Mouse (Mus musculus): ENCODE measurements around the gene Herc6.

The Herc6 gene

DNA sequence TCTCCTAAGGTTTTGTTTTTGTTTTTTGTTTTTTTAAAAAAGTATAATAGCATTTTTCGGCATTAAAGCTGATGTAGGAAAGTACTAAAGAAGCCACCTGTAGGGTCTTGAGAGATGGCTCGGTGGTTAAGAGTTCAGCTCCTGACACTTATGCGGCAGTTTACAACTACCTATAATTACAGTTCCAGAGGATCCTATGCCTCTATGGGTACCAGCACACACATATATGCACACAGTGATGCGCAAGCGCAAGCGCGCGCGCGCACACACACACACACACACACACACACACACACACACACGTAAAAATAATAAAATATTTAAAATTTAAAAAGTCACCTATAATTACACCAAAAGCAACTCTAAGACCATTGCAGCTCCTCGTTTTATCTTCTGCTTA, 795 bp downstream of the Herc6 start:
- no peak for DNase-seq

DNA sequence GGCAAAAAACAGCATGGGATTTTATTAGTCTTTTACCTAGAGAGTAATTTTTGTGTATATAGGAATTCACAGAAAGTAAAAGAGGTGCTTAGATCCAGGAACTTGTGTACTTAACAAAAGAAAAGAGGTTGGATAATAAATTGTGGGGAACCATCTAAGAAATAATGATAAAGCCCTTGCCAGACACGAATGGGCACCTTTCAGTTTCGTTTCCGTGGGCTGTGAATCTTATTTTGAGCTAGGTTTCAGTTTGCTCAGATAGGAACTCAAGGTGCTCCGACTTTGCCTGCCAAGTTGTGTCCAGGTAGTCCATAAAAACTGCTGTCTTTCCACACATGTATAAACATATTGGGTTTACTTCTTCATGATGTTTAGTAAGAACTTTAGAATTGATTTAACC, 1.6 kb downstream of the Herc6 start:
- DNase-seq: no peak

DNA sequence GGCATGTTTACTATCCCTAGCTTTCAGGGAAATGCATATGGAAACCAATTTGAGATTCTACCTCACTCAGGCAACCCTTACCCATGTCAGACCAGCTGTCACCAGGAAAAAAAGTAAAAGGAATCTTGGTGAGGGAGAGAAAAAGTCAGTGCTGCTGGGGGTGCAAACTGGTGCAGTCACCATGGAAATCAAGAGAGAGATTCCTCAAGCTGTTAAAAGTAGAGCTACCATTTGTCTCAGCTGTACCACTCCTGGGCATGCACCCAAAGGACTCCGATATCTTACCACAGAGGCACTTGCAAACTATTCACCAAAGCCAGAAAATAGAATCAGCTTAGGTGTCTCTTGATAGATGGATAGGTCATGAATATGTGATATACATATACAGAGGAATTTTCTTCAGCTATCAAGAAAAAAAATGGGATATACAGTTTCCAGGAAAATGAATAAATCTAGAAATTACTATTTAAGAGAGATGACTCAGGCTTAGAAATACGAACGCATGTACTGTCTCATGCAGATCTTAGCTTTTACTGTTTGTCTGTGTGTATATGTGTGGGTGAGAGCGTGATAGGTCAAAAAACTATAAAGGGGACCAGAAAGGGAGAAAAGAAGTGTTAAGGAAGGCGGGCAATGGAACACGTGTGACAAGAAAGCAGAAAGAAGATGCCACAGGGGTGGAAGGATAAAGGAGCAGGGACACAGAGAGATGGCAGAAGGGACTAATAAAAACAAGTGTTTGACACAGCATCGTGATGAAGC, 24.9 kb downstream of the Herc6 start:
- DNase-seq: no peak

DNA sequence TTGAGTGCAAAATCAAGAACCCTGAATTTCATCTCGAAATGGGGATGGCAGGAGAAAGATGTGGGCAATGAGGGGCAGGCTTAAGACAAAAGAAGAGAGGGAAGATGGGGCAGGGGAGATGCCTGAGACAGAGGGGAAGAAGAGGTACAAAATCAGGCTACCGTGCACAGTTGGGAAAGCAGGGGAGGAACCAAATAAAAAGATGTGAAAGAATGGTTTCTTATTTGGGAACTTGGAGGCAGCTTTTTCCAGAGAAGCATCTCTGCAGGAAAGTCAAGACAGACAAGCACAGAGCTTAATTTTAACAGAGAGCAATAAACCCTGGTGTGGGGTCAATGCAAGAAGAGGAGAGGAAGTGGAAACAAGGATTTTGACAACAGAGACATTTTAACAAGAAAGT, 27.2 kb downstream of the Herc6 start:
- DNase-seq: no peak

DNA sequence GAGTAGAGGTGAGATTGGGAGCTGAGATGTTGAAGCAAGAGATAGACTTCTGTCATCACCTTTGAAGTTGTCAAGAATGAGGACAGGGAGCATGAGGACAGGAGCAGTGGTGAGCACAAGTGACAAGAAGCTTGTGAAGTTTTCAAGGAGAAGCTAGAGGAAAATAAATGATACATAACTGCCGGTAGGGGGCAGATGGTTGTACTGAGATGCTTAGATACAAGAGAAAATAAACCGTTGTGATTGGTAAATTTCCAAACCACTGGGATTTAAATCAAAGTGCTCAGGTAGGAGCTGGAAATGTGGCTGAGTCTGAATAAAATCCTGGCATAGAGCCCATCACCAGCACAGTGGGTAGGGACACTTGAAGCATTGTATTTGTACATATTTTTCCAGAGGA, 28.8 kb downstream of the Herc6 start:
- no peak for DNase-seq

DNA sequence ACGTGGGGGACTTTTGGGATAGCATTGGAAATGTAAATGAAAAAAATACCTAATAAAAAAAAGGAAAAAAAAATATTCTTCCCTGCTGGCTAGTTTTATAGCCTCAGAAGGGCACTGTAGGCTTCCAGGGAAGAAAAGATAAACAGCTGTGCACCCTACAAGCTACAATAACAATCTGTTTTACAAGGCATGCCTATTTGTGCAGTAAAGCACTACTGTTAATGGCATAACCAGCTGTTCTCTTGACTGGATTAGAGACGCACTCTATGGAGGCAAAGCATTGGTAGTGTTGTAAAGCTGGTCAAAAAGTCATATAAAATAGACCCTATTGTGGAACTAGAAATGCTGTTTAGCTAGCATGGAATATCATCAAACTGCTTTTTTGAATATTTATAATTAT, 35.0 kb downstream of the Herc6 start:
- DNase-seq: no peak

DNA sequence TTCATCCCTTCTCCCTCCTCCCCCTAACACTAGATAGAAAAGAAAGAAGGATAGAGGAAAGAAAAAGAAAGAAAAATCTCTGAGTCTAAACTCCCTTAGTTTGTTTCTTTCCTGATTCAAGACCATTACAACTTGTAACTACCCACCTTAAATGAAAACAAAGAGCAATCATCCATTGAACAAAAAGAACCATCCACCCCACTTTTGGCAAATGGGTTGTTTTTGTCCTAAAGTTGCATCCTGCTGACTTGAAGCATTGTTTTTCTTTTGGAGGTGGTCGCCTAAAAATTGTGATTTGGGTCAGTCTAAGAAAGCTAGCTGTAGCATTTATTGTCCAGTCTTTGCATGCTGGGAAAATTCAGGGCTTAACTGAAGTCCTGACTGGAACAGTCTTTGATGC, 58.7 kb downstream of the Herc6 start:
- DNase-seq: no peak

DNA sequence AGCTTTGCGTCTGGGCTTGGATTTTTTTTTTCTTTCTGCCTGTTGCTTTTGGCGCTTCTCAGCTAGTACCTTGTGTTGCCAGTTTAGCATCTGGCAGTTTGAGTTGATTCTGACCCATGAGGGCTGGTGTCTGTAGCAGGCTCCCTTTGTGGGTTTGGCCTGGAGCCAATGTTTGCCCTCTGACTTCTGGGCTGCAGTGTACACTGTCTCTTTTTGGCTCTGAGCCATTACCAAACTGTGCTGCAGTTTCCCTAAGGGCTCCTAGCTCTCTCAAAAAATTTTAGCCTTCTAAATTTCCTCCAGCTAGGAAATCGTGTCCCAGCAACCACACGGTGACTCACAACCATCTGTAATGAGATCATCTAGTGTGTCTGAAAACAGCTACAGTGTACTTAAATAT, 61.0 kb downstream of the Herc6 start:
- DNase-seq: peak; percentile 6

DNA sequence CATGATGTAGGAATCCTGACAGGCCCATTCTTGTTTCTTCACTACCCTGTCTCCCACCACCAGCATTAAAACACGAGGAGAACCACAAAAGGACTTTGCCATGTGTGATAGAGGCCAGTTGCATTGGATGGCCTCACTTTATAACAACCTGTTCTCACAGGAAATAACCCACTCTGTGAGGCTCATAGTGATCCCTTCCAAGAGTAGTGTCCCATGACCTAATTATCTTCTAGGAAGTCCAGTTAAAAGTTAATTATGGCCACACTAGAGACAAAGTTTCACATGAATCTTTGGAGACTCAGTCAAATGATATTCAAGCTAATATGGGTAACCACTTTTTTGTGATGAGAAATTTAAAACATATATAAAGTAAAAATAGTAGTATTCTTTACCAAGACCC, 66.5 kb downstream of the Herc6 start:
- DNase-seq: no peak

DNA sequence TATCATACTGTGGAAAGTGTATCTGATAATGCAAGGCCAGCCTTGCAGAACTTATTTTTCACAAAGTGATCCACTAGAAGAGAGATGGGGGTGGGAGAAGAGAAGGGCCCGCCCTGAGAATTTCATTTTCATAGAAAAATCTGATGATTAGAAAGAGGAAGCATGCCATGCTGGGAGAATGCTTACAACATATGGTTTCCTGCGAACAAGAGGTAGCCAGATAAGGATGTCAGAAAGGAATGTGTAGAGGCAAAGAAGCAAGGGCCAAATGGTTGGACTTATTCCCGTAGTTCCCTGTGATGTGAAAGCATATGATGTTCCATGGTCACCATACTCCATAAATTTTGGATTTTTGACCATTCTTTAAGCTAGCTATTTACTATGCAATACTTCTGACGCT, 80.5 kb downstream of the Herc6 start:
- DNase-seq: no peak

DNA sequence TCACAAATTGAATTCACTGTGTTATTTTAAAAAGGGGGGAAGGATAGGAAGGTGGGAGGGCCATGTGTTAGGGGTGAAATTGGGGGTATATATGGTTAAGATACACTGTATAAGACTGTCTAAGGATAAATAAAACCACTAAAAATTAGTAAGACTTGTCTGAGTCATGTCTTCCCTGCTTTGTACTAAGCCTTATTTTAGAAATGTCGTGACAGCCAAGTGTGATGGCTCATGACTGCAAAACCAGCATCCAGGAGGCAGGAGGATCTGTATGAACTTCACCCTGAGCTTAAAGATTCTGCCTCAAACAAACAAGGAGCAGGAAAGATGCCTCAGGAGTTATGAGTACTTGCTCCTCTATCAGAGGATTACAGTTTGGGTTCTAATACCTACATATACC, 103.4 kb downstream of the Herc6 start:
- DNase-seq: no peak

DNA sequence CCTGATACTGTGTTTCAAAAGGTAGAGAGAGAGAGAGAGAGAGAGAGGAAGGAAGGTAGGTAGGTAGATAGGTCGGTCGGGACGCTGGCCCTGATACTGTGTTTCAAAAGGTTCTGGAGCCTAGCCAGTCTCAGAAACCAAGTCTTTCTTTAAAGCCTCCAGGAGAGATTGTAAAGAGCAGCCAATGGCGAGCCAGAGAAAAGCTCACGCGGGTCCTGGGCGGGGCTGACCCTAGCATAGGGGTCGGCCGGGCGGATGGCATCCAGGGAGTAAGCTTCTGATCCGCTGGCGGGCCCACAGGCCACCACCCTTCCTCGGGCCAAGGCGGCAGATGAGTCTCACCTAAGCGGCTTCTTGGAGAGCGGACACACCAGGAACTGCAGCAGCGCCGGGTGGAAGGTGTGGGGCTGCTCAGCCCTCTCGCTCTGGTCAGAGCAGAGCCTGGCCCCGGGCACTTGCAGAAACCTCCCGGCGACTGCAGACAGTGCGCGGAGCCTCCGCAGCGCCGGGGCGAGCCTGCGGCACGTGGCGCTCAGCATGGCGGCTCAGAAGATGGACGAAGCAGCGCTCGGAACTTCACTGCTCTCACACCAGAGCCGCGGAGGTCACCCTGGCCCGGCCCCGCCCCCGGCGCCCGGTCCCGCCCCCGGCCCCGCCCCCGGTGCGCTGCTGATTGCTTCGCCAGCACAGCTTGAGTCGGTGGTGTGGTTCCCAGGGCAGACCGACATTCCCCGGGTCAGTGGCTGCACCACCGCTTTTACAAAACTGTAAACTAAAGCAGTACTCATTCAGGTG, 110.9 kb downstream of the Herc6 start, which contains the start of gene Pyurf:
TSS of gene Pyurf (minus strand) at position 612 of the 795 bp plus-strand sequence.
- DNase-seq: peak; percentile 83

DNA sequence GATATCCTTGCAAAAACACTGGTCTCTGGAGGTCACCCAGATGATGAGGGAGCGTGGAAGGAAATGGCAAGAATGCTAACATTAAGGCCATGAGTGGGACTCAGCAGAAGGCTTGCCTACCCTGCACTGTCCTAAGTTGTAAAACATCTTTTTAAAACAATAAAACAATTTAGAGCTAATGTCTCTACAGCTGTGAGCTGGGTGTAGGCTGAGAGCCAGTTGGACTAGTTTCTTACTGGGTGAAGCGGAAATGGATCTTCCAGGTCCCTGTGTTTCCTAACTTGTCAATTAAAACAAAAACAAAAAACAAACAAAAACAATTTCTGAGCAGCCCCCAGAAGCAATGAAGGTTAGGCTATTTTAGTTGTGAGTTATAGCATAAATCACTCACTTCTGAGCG, 112.3 kb downstream of the Herc6 start:
- DNase-seq: no peak

DNA sequence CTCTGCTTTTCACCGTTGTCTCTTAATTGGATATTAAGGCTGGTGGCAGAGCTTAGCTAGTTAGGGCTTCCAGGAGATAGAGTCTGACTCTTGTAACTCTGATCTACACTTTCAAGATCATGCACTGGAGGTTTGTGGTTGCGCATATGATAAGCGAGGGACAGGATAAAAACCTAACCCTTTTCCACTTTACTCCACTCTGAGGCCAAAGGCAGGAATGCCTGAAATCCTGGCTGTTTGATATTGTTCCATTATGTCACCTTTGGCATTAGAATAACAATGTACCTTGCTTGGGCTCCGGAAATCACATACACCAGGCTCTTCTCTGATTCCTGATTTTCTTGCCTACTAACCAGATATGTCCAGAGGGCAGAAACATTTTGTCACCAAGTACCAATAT, 120.9 kb downstream of the Herc6 start:
- no peak for DNase-seq

DNA sequence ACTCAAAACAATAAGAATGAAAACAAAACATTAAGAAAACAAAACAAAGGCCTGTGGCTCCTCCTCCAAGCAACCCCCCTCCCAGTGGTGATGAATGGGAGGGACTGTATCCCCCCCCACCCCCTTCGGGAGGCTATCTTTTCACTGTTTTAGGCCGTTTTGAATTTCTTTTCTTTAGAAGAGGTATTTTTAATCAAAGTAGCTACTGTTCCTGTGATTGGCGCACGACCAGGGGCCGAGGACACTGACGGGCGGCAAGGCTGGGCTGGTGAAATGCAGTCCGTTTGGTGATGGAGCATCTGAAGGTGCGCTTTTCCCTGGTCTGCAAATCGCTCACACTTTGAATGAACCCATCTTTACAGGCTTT, 121.6 kb downstream of the Herc6 start, which contains the start of gene Lancl2:
TSS of gene Lancl2 (plus strand) at position 165 of the 367 bp plus-strand sequence.
- peak; percentile 64 for DNase-seq

DNA sequence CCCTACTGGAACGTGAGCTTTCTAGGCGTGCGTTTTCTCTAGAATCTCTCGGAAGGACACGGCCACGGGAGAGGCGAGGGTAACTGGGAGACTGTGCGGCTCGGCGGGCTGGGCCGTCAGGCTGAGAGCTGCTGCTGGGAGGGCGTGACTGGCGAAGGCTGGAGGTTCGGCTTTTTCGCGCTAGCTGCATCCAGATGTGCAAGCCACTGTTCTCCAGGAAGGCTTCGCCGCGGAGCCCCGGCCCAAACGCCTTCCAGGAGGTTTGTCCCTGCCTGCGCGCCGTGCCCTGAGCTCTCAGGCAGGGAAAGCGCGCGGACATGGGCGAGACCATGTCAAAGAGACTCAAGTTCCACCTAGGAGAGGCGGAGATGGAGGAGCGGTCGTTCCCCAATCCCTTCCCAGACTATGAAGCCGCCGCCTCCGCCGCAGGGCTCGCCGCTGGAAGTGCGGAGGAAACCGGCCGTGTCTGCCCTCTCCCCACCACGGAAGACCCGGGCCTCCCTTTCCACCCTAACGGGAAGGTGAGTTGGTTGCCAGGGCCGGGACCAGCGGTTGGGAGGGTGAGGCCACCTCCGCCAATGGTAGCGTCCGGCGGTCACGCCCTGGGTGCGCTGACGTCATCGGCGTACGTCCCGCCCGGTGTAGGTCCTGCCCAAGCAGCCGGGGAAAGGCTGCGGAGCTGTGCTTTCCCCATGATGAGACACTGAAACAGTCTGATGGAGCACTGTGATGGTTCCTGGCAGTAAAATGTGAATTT, 122.1 kb downstream of the Herc6 start:
- DNase-seq: peak; percentile 98

DNA sequence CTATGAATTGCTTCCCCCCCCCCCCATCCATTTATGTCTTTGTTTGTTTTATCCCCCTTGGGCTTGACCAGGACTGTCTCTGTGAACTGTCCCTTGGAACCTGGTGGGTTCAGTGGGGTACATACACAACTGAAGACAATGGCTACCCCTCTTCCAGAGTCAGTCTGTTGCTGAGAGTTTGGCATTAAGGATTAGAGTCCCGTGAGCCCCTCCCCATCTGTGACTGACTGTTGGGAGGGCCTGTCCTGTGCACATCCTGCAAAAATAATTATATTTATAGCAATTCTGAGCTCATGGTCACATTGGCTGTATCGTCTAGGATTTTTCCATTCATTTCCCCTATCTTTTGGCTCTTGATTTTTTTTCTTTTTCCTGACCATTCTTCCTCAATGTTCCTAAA, 122.9 kb downstream of the Herc6 start:
- no peak for DNase-seq

DNA sequence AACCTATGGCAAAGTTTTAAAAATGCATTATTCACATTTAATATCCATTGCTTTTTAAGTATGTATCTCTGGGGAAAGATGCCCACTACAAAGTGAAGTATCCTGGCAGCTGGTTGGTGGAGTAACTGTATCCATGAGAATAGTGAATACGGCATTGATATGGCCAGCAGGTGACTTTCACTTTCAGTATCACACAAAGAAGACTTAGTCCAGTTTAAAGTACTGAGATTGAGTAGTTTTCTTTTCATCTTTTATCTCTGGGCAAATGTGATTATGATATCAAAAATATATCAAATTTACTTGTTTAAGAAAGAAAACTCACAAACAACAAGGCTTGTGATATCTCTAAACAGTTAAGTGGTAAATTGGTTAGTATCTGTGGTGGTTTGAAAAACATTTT, 125.9 kb downstream of the Herc6 start:
- DNase-seq: no peak

DNA sequence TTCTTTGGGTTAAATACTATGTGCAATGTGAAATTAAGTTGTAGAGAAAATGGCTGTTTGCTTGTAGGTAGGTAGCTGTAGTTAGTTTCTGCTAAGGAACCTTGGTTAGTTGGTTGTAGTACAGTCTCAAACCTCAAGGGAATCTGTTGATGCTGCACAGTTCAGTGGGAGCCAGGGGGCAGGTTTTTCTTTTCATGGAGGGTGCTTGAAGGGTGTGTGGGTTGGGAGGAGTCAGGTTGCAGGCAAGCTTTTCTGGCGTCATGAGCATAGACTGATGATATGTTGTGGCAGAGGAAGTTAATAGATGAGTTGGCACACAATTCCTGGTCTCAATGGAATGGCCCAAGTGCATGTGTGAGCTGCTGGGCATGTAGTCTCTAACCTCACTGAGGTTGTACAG, 130.9 kb downstream of the Herc6 start:
- no peak for DNase-seq

Measured in cerebellum, adult 11 months (tissue).